Mouse (Mus musculus) midbrain, postnatal 0 days (tissue): ENCODE measurements around the gene Erc1. TPM values are rescaled to one million over a fixed set of nuclear protein-coding genes. Genes with fewer than 3 reads are reported as not detected.

ENCODE experiments used
- ATAC-seq: fragments of 200-750 bp; cut with Nextera tagmentation; 2 replicates; pipeline ENCODE4 v1.8.0; 2017; ENCODE audit warnings: moderate number of reproducible peaks, mild to moderate bottlenecking, moderate TSS enrichment, moderate library complexity; ENCODE audit not compliant: low FRiP score
- DNase-seq: peaks from one replicate; pipeline ENCODE4 v3.0.0-alpha.2; 2015; ENCODE audit warnings: low spot score
- H3K27ac ChIP-seq: fragments of 300-500 bp; sonication (generic); 2 replicates; pipeline ENCODE4 v1.5.1; 2014; ENCODE audit warnings: low read depth, mild to moderate bottlenecking, low read length, mixed read lengths
- H3K27me3 ChIP-seq: fragments of 300-500 bp; sonication (generic); 2 replicates; pipeline ENCODE4 v1.6.1; 2014; ENCODE audit warnings: low read length, control low read depth, mixed read lengths; ENCODE audit not compliant: insufficient read depth
- H3K36me3 ChIP-seq: fragments of 300-500 bp; sonication (generic); 2 replicates; pipeline ENCODE4 v1.6.1; 2014; ENCODE audit warnings: low read length, control low read depth, mixed read lengths; ENCODE audit not compliant: insufficient read depth
- H3K4me1 ChIP-seq: fragments of 300-500 bp; sonication (generic); 2 replicates; pipeline ENCODE4 v1.6.1; 2014; ENCODE audit warnings: mild to moderate bottlenecking, control low read depth, antibody characterized with exemption, low read length, mixed read lengths; ENCODE audit not compliant: insufficient read depth
- H3K4me2 ChIP-seq: fragments of 300-500 bp; sonication (generic); 2 replicates; pipeline ENCODE4 v1.6.1; 2014; ENCODE audit warnings: low read depth, mild to moderate bottlenecking, low read length, mixed read lengths; ENCODE audit not compliant: poor library complexity, severe bottlenecking
- H3K4me3 ChIP-seq: fragments of 300-500 bp; sonication (generic); 2 replicates; pipeline ENCODE4 v1.5.1; 2014; ENCODE audit warnings: low read depth, mild to moderate bottlenecking, low read length, moderate library complexity
- H3K9ac ChIP-seq: fragments of 300-500 bp; sonication (generic); replicated peaks from 2 replicates; pipeline ENCODE4 v1.6.1; 2014; ENCODE audit warnings: mild to moderate bottlenecking, low read length, moderate library complexity, mixed read lengths; ENCODE audit not compliant: poor library complexity, severe bottlenecking
- H3K9me3 ChIP-seq: fragments of 300-500 bp; sonication (generic); 2 replicates; pipeline ENCODE4 v1.6.1; 2016; ENCODE audit warnings: low read length, control low read depth
- CTCF ChIP-seq: IDR thresholded peaks from 2 replicates; pipeline ENCODE4 v1.5.1; 2016; ENCODE audit warnings: antibody characterized with exemption, mild to moderate bottlenecking
- WGBS: fragments of 180-500 bp; shearing (Covaris S2); extraction: QIAGEN DNeasy Blood & Tissue Kit; methylation state at CpG from one replicate; pipeline ENCODE4 v1.1.7; 2014; 5-methylcytosine and 5-hydroxymethylcytosine counted together
- polyA plus RNA-seq: library from polyadenylated mRNA; unstranded; fragments of >200 nt; fragmentation: Nextera tagmentation; extraction: Ambion mirVana; gene quantifications from 2 replicates; pipeline ENCODE4 v1.2.1, GENCODE M21; 2015
- total RNA-seq: library from RNA; depleted of rRNA; stranded (reverse); fragments of >200 nt; gene quantifications from 2 replicates; pipeline ENCODE4 v1.2.3, GENCODE M21; 2014; rRNA removed

Erc1 gene
- total RNA-seq = 90.0 and 102 TPM in 2 replicates
- polyA plus RNA-seq = 48.1 and 56.1 TPM in 2 replicates

- under 1% methylated on average over 47 of the region's 73 CpGs for WGBS
- peak; percentile 15 for TF ChIP-seq CTCF
- DNase-seq = peak; percentile 93
These were observed at the start of gene Erc1 for GRCm38 (mm10) chr6:119848034-119848695. Gene Erc1, minus strand, starts transcription at chr6:119848167.

DNA sequence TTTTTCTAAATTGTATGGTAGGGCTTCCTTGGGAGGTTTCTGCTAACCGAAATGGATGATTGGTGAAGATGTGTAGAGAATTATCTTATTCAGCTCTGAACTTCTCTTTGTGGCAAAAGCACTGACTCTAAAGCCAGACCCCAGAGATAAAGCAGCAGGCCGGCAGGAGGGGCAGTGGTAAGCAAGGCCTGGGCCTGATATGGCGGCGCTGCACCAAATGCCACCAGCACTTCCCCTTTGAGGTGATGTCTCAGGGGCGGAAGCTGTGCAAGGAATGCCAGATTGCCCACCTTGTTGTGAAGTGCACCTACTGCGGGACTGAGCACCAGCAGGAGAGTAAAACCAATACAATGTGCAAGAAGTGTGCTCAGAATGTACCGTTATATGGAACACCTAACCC, 44.7 kb upstream of the Erc1 start:
- Histone ChIP-seq H3K4me2 (no peak overlapping the region), H3K9ac (no peak overlapping the region), H3K4me1 (no peaks in the 10 kb centered on the region), H3K4me3 (no peak overlapping the region), H3K36me3 (no peaks in the 10 kb centered on the region), H3K9me3 (no peaks in the 10 kb centered on the region), H3K27me3 (no peaks in the 10 kb centered on the region), H3K27ac (no peak overlapping the region)
- 86% methylated on average over 7 of the region's 7 CpGs for WGBS
- no peak for TF ChIP-seq CTCF
- ATAC-seq (no peak), DNase-seq (no peak)

More at GRCm38 (mm10) chr6:119848034-119848695, at the start of gene Erc1:
- H3K36me3 ChIP-seq = no peaks in the 10 kb centered on the region
- ATAC-seq = peak; percentile 93
- H3K9ac ChIP-seq = peak within 1 kb of the TSS; percentile 90
- peak within 1 kb of the TSS; percentile 97 for H3K27ac ChIP-seq
- peaks cover 2% of the 10 kb centered on the region; the same call in 1 of the 2 replicates for H3K4me1 ChIP-seq
- peak within 1 kb of the TSS; percentile 67 for H3K4me2 ChIP-seq
- H3K27me3 ChIP-seq = no peaks in the 10 kb centered on the region
- H3K9me3 ChIP-seq = no peaks in the 10 kb centered on the region
- peak within 1 kb of the TSS; percentile 99 for H3K4me3 ChIP-seq

DNA sequence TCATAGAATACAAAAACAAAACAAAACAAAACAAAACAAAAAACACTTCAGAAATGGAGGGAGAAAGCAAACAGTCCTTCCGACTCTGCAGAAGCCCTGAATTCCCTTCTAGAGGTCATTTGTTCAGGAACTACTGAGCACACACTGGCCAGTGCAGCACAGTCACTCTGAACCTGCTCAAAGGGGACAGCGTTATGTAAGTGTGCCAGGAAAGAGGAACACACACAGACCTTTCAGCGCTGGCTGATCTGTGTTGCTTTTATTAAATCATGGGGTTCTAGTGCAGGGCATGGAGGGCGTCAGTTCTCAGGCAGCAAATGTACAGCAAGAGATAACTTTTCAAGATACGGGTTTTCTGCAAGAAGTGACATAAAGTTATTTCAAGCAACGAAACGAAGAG, 35.2 kb upstream of the Erc1 start:
- no peaks in the 10 kb centered on the region for H3K36me3 ChIP-seq
- ATAC-seq (no peak), DNase-seq (no peak)
- H3K4me3 ChIP-seq = no peak overlapping the region
- no peak overlapping the region for H3K9ac ChIP-seq
- H3K4me1 ChIP-seq = no peaks in the 10 kb centered on the region
- no peak for TF ChIP-seq CTCF
- 80% methylated on average over 7 of the region's 7 CpGs for WGBS
- H3K4me2 ChIP-seq = no peak overlapping the region
- no peaks in the 10 kb centered on the region for H3K9me3 ChIP-seq
- H3K27me3 ChIP-seq = no peaks in the 10 kb centered on the region
- H3K27ac ChIP-seq = no peak overlapping the region

DNA sequence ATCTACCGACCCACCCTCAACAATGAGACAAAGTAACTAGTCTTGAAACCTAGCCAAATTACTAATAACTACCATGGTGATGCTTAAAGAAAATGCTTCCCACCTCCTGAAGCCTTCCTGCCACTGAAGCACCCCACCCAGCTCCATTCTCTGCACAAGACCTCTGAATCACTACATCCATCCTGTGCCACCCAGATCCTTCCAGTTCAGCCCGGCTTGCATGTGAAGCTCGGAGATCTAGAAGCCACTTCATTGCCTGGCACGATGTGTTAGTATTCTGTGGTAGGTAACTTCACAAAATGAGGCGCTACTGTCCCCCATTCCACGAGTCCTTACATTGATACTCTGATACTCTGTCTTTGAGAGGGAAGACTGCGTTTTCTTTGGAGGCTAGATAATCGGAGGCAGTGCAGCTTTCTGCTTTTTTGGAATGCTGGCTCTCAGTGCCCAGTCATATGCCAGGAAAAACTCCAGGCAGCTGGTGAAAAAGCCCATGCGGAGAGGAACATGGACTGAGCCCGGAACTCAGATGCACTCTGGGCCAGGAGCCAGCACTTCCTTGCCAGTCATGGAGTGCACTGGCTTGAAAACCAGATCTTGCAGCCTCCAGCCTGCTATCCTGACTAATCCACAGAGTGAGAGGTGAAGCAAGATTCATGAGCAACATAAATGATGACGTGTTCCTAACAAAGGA, 16.5 kb upstream of the Erc1 start:
- Histone ChIP-seq H3K9me3 (no peaks in the 10 kb centered on the region), H3K4me3 (no peak overlapping the region), H3K9ac (no peak overlapping the region), H3K4me1 (no peaks in the 10 kb centered on the region), H3K4me2 (no peak overlapping the region), H3K27ac (no peak overlapping the region), H3K36me3 (no peaks in the 10 kb centered on the region), H3K27me3 (no peaks in the 10 kb centered on the region)
- DNase-seq (peak; percentile 93), ATAC-seq (peak; percentile 65; the same call in 1 of the 2 replicates)
- TF ChIP-seq CTCF = no peak
- 78% methylated on average over 11 of the region's 11 CpGs for WGBS

DNA sequence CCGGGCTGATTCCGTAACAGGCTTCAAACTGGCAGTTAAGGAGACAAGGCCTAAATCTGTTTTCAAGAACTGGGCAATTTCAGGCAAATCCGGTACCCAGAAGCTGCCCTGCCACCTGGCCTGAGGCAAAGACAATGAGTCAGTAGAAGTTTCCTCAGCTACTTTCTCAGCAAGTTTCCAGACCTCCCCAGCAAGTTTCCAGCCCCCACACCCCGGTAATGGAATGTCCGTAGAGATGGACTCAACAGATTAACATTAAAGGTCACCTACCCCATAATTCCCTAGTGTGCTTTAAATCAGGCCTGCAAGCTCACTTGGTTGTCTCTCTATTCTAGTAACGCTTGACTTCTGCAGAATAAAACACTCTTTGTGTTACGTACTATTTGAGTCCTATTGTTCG, 13.6 kb upstream of the Erc1 start:
- ATAC-seq (no peak), DNase-seq (no peak)
- Histone ChIP-seq H3K9ac (no peak overlapping the region), H3K36me3 (no peaks in the 10 kb centered on the region), H3K4me3 (no peak overlapping the region), H3K4me1 (no peaks in the 10 kb centered on the region), H3K27me3 (no peaks in the 10 kb centered on the region), H3K27ac (no peak overlapping the region), H3K4me2 (no peak overlapping the region), H3K9me3 (no peaks in the 10 kb centered on the region)
- no peak for TF ChIP-seq CTCF
- 37% methylated on average over 8 of the region's 8 CpGs for WGBS

GRCm38 (mm10) chr6:119860236-119860635, 12.3 kb upstream of the Erc1 start:
- 94% methylated on average over 2 of the region's 2 CpGs for WGBS
- Histone ChIP-seq H3K27me3 (no peaks in the 10 kb centered on the region), H3K9me3 (no peaks in the 10 kb centered on the region), H3K4me2 (no peak overlapping the region), H3K4me1 (no peaks in the 10 kb centered on the region), H3K27ac (no peak overlapping the region), H3K9ac (no peak overlapping the region), H3K4me3 (no peak overlapping the region), H3K36me3 (no peaks in the 10 kb centered on the region)
- ATAC-seq = no peak
- TF ChIP-seq CTCF = no peak
- DNase-seq = no peak
